Mouse (Mus musculus) cerebellum, adult 11 months (tissue): ENCODE measurements around the gene Hist1h1c.
A peak's percentile ranks its signal among the peaks of the same experiment; 100 is the strongest.
"Not testable (repeated sequence)": the region's sequence is repeated elsewhere in the genome, so short reads cannot be mapped to it uniquely, and the experiment has no call there.

Source experiments
- DNase-seq: peaks from one replicate; pipeline ENCODE4 v3.0.0; 2022

The Hist1h1c gene

DNA sequence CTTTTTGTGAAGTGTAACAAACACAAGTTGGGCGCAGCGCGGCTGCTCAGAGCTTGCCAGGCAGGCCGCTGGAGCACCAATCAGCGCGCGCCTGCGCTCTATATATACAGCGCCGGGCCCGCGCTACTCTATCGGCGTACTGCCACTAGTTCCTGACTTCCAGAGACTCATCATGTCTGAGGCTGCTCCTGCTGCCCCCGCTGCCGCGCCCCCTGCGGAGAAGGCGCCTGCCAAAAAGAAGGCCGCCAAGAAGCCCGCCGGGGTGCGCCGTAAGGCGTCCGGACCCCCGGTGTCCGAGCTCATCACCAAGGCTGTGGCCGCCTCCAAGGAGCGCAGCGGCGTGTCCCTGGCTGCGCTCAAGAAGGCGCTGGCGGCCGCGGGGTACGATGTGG is at the start of gene Hist1h1c:
Gene Hist1h1c (plus strand): TSS at position 132 of the 392 bp plus-strand sequence.
- peak; percentile 74 for DNase-seq

DNA sequence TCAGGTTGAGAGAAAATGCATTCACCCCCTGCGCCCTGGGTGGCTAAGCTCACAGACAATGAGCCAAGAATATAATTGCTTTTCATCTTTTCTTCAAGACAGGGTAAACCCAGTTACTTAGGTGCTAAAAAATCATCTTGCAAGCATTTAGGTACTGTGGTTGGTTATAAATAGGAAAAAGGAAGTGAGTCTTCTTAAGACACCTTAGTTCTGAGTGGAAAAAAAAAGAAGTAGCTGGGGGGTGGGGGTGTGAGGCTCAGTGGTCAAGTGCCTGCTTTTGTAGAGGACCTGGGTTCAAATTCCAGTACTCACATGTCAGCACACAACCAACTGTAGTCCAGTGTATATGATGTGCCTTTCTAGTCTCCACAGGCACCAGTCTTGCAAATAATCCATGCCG is 49.7 kb upstream of the Hist1h1c start:
- no peak for DNase-seq

GRCm38 (mm10) chr13:23689459-23689858 is 49.1 kb upstream of the Hist1h1c start:
- DNase-seq = no peak

- DNase-seq = no peak
Observed at GRCm38 (mm10) chr13:23693856-23694440, 44.7 kb upstream of the Hist1h1c start.

DNA sequence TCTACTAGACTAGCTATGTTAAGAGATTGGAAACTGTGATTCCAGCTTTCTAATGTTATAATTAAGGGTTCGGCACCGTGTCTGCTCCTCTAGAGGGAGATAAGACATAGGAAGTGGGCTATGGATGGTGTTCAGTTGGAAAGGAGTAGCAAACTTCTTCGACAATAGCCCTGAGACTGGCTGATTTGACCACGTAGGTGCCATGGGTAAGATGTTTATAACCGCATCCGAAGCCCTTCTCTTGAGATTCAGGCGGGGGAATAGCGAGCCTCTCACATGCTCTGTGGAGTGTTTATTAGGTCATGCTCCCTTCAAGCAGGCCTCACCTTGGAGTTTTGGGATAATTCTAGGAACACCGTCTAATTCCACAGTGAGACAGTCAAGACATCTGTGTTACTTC is 43.7 kb upstream of the Hist1h1c start:
- no peak for DNase-seq

GRCm38 (mm10) chr13:23695514-23695913 is 43.1 kb upstream of the Hist1h1c start, which contains the start of gene Hist1h1t:
TSS of gene Hist1h1t (plus strand) at chr13:23695814.
- DNase-seq = no peak

GRCm38 (mm10) chr13:23696061-23696474 is 42.5 kb upstream of the Hist1h1c start:
- DNase-seq = no peak

DNA sequence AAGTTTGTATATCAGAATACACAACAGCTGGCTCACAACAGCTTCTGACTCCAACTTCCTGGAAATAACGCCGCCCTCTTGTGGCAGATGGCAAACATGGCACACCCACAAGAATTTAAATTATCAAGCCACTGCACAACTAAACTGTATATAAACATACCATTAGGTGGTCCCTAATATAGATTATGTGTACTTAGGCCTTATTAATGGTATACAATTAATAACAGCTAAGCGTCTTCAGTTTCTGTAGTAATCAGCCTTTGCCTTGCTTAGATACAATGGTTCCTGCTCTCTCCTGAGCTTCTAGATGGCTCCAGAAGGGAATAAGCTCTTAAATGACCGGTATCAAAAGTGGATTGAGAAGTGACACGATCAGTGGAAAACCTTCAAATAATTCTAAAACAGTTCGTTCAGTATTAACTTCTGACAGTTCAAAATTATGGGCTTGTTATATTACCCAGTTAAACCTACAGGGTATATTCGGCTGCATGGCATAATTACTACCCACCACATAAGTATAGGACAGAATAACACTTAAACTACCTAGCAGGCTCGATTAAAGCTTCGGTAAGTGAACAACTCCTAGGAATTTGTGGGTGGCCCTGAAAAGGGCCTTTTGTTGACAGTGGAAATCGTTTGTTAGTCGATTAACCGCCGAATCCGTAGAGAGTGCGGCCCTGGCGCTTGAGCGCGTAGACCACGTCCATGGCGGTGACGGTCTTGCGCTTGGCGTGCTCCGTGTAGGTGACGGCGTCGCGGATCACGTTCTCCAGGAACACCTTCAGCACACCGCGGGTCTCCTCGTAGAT is 40.9 kb upstream of the Hist1h1c start:
- DNase-seq = no peak

GRCm38 (mm10) chr13:23698300-23698693 is 40.3 kb upstream of the Hist1h1c start, which contains the start of gene Hist1h4c:
TSS of gene Hist1h4c (minus strand) at chr13:23698454.
- DNase-seq = peak; percentile 98

DNA sequence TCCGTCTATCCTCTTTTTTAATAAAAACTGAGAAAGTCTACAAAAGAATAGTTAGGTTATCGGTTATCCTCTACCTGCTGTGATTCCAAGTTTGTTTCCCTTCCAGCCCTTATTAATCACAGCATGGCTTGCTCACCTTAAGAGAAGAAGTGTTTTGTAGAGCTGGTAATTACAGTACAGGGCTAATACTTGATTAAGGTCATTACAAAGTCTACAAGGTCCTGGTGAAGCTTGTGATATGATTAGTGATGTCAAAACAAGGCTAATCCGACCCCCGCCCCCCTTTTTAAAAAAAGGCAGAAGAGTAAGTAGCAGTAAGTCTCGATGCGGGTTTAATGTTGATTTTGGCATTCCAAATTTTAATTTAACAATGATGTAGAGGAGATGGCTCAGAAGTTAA is 39.6 kb upstream of the Hist1h1c start:
- DNase-seq = no peak

DNA sequence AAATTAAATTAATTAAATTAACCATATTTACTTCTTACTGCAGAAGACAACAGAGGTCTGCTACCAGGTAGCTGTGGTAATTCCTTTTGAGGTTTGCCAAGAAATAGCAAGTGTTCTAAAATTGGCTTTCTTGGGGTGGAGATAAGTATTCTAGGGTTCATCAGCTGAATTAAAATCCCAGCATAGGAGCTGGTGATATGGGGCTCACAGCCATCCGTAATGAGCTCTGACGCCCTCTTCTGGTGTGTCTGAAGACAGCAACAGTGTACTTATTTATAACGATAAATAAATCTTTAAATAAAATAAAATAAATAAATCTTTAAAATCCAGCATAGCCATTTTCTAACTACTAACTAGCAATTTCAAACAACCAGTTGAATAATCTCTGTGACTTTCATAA is 38.8 kb upstream of the Hist1h1c start:
- no peak for DNase-seq

GRCm38 (mm10) chr13:23700786-23701520 is 37.7 kb upstream of the Hist1h1c start:
- peak; percentile 41 for DNase-seq

- DNase-seq = no peak
Observed at GRCm38 (mm10) chr13:23702220-23702619, 36.4 kb upstream of the Hist1h1c start.

GRCm38 (mm10) chr13:23702801-23703200 is 35.8 kb upstream of the Hist1h1c start:
- DNase-seq = not testable (repeated sequence)

GRCm38 (mm10) chr13:23705751-23706356 is 32.8 kb upstream of the Hist1h1c start:
- DNase-seq = no peak

DNA sequence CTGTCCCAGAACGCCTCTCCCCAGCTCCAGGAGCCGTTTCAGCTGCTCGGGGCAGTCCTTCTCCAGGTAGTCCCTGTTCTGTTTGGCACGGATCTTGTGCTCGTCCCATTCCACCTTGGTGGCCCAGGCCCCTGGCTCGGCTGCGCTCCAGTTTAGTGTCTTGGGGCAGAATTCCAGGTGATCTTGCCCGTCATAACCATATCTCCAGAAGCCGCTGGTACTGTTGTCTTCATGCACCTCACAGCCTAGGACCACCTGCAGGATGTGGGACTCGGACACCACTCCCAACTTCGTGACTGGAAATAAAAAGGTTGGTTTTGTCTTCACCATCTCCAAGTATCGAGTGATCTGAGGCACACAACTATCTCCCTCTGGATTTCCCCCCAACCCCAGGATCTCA is 31.8 kb upstream of the Hist1h1c start:
- no peak for DNase-seq

- DNase-seq = no peak
Observed at GRCm38 (mm10) chr13:23708041-23708440, 30.6 kb upstream of the Hist1h1c start.

- DNase-seq = no peak
Observed at GRCm38 (mm10) chr13:23708654-23709053, 30.0 kb upstream of the Hist1h1c start.

- DNase-seq = no peak
Observed at GRCm38 (mm10) chr13:23709714-23710373, 28.8 kb upstream of the Hist1h1c start.

DNA sequence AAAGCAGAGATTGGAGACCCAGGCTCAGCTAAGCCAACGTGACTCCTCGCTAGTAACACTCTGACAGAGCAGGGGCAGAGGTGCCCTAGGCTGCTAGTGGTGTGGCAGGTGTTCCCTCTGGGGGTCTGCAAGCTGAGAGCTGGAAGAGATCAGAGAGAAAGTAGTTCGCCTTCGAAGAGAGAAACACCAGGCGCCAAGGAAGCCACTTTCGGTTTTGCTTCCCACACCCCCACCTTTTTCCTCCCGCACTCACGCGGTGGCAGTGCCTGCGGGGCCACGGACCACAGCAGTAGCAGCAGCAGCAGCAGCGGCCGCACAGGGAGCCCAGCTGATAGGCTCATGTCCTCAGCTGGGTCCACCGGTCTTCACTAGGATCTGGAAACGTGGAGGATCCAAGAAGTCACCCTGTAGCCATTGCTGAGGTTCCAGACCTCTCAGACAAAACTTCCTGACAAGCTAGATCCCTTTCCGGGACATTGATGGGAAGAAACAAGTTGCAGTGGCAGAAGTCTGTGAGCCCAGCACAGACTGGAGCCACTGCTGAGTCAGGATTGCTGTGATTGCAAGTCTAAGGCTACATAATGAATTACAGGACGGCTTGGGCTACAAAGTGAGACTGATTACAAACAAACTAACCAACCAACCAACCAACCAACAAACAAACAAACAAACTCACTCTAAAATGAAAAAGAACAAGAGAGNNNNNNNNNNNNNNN is 28.1 kb upstream of the Hist1h1c start, which contains the start of gene Hfe:
Gene Hfe (minus strand): TSS at position 481 of the 716 bp plus-strand sequence.
- DNase-seq = no peak

- DNase-seq = no peak
Observed at GRCm38 (mm10) chr13:23716261-23717042, 22.2 kb upstream of the Hist1h1c start.
